Mouse (Mus musculus) ES-Bruce4 (cell line): ENCODE results near the gene Brd4.

Experiments
- CTCF ChIP-seq: IDR thresholded peaks from one replicate; pipeline ENCODE4 v1.8.1; 2011; ENCODE audit warnings: low read depth, low read length
- POLR2A ChIP-seq: IDR thresholded peaks from one replicate; pipeline ENCODE4 v1.8.1; 2011; ENCODE audit warnings: low read length; ENCODE audit not compliant: insufficient read depth

DNA sequence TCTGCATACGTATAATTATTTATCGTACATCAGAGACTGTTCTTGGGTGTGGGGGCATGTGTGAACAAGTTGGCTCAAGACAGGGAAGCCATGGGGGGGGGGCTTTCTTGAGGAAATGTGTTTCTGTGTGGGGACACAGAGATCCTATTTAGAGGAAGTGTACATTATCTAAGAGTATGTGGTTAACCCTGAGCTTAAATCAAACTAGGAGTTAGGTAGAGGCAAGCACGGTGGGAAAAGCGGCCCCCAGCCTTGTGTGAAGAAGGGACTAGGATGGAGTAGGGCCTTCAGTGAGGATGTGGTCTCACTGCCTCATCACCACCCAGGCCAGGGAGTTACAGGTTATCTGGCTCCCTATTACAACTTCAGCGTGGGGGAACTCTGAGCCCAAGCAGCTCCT, 88.8 kb downstream of the Brd4 start:
- TF ChIP-seq POLR2A (no peak), CTCF (no peak)
